Mouse (Mus musculus): Measurements from ENCODE around the gene Mgl2.

Gene Mgl2

DNA sequence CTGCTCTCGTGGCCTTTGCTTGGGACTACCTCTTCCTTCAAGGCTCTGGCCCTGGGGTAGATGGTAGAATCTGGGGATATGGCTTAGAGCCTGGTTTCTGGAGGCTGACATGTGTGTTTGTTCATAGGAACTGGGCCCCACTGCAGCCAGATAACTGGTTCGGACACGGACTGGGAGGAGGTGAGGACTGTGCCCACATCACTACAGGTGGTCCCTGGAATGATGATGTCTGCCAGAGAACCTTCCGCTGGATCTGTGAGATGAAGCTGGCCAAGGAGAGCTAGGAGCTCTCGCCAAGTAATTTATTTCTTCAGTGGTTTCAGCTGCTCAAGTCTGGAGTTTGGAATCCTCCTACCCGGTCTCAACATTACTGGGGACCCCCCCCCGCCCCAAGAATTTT is 40.2 kb downstream of the Mgl2 start:
- DNase-seq (ENCODE audit: low read depth, low spot score), result no peak

DNA sequence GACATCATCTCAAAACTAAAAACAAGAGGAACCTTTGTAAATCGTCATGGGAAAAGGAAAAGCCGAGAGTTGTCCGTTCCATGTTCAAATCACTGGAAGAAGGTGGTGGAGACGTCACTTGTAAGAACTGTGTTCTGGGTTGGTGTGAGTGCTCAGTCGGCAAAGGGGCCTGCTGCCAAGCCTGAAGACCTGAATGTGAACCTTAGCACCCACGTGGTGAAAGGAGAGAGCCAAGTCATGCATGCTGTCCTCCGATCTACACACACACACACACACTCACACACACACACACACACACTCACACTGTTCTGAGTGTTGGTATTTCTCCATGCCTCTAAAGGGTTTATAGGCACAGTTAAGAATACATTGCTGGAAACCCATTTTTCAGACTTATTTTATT is 41.1 kb downstream of the Mgl2 start:
- no peak for DNase-seq (ENCODE audit: low read depth, low spot score)

DNA sequence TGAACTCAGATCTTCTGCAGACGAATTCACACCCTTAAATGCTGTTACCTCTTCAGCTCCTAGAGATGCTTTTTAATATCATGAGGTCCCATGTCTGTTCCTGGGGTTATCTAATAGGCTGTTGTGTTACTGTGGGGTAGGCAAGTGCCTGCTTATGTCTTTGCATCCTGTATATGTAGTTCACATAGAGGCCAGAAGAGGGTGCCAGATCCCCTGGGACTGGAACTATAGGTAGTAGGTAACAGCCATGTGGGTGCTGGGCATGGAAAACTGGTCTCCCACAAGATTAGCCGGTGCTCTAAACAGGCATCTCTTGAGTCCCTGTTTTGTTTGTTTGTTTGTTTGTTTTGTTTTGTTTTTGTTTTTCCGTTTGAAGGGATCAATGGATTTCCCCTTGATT is 41.7 kb downstream of the Mgl2 start:
- DNase-seq (ENCODE audit: low read depth, low spot score), result peak; percentile 36

DNA sequence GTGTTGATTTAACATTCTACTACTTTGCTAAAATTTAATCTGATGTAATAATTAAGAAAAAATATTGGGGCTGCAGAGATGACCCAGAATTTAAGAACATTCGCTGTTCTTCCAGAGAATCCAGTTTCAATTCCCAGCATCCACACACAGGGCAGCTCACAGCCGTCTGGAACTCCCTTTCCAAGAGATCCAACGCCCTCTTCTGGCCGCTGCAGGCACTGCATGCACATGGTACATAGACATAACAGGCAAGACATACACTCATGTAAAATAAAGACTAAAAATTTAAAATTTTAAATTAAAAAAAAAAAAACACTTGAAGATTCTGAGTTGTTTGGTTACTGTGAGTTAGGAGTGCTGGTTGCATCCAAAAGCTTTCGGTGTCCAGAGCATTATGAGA is 42.2 kb downstream of the Mgl2 start:
- no peak for DNase-seq (ENCODE audit: low read depth, low spot score)

DNA sequence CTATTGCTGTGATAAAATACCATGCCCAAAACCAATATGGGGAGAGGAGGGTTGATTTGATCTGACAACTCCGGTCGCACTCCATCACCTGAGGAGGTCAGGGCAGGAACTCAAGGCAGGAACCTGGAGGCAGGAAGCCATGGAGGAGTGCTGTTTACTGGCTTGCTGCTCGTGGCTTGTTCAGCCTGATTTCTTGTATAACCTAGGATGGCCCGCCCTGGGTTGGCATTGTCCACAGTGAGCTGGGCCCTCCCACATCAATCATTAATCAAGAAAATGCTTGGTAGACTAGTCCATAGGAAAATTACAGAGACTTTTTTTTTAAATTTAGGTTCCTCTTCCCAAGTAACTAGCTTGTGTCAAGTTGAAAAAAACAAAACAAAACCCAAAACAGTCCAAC is 44.4 kb downstream of the Mgl2 start:
- DNase-seq (ENCODE audit: low read depth, low spot score), result no peak

DNA sequence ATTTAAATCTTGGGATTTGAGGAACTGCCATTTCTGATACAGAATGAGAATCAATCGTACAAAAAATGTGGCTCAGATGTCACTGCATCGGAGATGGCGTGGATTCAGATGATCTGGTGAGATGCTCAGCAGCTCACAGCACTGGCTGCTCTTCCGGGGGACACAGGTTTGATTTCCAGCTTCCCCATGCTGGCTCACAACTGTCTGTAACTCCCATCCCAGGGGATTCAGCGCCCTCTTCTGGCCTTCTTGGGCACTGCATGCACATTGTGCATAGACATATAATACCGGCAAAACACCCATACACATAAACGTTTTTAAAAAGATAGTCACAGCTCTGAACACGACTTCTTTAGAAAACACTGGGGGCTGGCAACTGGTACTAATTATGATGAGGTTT is 47.5 kb downstream of the Mgl2 start:
- no peak for DNase-seq (ENCODE audit: low read depth, low spot score)

DNA sequence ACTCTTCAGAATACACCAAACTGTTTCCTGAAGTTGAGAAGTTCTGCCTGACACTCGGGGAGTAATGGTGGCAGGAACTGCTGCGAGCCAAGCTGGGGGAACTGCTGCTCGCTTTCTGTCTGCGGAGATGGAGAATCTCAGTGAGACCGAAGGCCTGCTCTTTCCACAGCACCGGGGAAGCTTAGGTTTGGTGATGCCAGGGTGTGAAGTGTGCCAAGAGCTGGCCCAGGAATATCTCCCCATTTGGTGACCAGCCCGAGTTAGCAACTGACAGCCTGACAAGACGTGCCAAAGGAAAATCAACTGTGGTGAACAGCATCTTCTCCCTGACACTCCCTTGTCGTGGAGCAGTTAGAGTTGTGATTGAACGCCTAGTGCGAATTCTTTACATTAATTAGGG is 48.2 kb downstream of the Mgl2 start:
- DNase-seq (ENCODE audit: low read depth, low spot score), result no peak

DNA sequence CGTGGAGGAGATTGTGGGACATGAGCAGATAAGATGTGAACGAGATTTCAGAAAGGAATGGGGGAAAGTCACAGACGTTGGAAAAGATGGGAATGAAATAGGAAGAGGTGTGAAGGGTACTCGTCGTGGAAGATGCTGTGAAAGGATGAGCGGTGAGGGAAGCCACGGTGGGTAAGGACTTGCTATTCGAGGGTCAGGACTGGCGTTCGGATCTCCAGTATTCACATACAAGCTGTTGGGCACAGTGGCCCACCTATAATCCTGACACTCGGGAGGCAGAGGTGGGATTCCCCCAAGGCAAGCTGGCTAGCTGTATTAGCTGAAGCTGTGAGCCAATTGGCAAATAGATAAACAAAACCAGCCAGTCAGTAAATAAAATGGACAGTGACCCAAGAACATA is 48.6 kb downstream of the Mgl2 start:
- DNase-seq (ENCODE audit: low read depth, low spot score), result no peak

DNA sequence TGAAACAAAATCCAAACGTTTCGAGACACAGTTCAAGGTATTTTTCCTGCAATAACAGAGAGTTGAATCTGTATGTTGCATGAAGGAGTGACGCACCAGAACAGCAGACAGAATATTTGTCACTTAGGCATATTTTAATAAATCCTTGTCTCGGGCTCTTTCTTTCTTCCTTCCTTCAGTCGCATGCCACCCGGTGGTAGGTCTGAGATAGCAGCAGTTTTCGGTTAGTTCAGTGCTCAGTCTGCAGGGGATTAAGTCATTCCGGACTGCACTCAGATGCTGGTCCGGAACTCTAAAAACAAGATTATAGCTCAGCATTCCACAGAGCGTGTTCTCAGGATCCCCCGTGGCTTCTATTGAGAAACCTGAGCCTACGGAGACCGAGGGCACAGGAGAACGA is 49.3 kb downstream of the Mgl2 start:
- DNase-seq (ENCODE audit: low read depth, low spot score), result peak; percentile 43

DNA sequence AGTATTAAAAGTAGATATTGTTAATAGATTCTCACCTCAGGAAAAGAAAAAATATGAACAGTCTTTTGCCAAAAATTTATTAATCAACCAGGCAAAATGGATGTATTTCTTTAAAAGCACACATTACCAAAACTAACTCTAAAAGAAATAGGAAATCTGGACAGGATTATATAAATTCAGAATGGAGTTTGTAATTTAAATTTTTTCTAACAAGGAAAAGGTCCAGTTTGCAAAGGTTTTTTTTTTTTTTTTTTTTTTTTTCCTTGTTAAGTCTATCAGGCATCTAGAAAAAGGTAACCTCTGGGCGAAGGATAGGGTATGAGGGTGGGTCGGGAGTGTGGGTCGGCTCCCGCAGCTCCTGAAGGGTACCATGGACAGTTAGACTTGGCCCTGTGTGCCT is 50.4 kb downstream of the Mgl2 start:
- DNase-seq (ENCODE audit: low read depth, low spot score), result no peak

DNA sequence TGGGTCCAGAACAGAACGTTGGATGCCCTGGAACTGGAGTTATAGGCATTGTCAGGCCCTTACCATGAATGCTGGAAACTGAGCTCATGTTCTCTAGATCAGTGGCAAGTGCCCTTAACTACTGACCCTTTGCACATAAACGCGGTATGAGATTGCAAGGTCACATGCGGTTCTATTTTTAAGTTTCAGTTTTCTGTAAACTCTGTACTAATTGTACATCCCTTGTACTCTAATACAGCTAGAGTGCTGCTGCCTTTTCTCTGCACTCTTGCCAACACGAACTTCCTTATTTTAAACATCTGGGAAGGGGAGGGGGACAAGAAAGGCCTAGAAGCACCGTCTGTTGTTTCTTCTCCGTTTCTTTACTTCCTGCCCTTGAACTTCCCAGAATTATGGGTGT is 55.0 kb downstream of the Mgl2 start:
- no peak for DNase-seq (ENCODE audit: low read depth, low spot score)

Measured in mesoderm, embryonic 11.5 days (tissue).